Mouse (Mus musculus) ES-E14 (cell line): ENCODE results near the gene Arpc3. TPM values are rescaled to one million over a fixed set of nuclear protein-coding genes. Genes with fewer than 3 reads are reported as not detected.

ENCODE experiments used
- DNase-seq: peaks from one replicate; pipeline ENCODE4 v3.0.0-alpha.2; 2013; ENCODE audit warnings: low read depth, low spot score
- H3K27ac ChIP-seq: 2 replicates; pipeline ENCODE4 v1.5.1; 2012; ENCODE audit warnings: low read depth, mild to moderate bottlenecking, low read length, moderate library complexity, mixed read lengths; ENCODE audit not compliant: poor library complexity, insufficient read depth, severe bottlenecking
- H3K36me3 ChIP-seq: 2 replicates; pipeline ENCODE4 v1.6.1; 2012; ENCODE audit warnings: mild to moderate bottlenecking, low read length, moderate library complexity, mixed read lengths; ENCODE audit not compliant: control insufficient read depth, poor library complexity, insufficient read depth, severe bottlenecking
- H3K4me1 ChIP-seq, 2 experiments: fragments of 150-350 bp in 1 of 2; sonication (generic) in 1 of 2; 2 replicates each; pipeline ENCODE4 v1.6.1; 2012; ENCODE audit warnings: low read length in 2 of 2, mild to moderate bottlenecking in 1 of 2, mixed read lengths in 1 of 2; ENCODE audit not compliant: control insufficient read depth in 2 of 2, insufficient read depth in 2 of 2, poor library complexity in 1 of 2
- H3K4me3 ChIP-seq, 2 experiments: fragments of 150-350 bp in 1 of 2; sonication (generic) in 1 of 2; 2 replicates each; pipeline ENCODE4 v1.5.1; 2012; ENCODE audit warnings: low read length in 2 of 2, low read depth in 1 of 2, mild to moderate bottlenecking in 1 of 2, mixed read lengths in 1 of 2; ENCODE audit not compliant: insufficient read depth in 1 of 2, poor library complexity in 1 of 2, severe bottlenecking in 1 of 2
- H3K9ac ChIP-seq: 2 replicates; pipeline ENCODE4 v1.6.1; 2012; ENCODE audit warnings: low read depth, mild to moderate bottlenecking, low read length, mixed read lengths; ENCODE audit not compliant: poor library complexity, insufficient read depth, severe bottlenecking
- H3K9me3 ChIP-seq: fragments of 150-350 bp; sonication (generic); 2 replicates; pipeline ENCODE4 v1.6.1; 2012; ENCODE audit warnings: low read depth, mild to moderate bottlenecking, low read length; ENCODE audit not compliant: control insufficient read depth, insufficient read depth
- CHD2 ChIP-seq: IDR thresholded peaks from 2 replicates; pipeline ENCODE4 v1.6.1; 2014; ENCODE audit warnings: mild to moderate bottlenecking, low read depth, low read length, inconsistent platforms
- HCFC1 ChIP-seq: IDR thresholded peaks from 2 replicates; pipeline ENCODE4 v1.6.1; 2012; ENCODE audit warnings: low read length, inconsistent platforms, borderline replicate concordance; ENCODE audit not compliant: insufficient read depth
- MAFK ChIP-seq: IDR thresholded peaks from 2 replicates; pipeline ENCODE4 v1.6.1; 2014; ENCODE audit warnings: mild to moderate bottlenecking, low read depth, low read length, inconsistent platforms; ENCODE audit not compliant: insufficient read depth
- ZC3H11A ChIP-seq: IDR thresholded peaks from 2 replicates; pipeline ENCODE4 v1.6.1; 2012; ENCODE audit warnings: low read depth, mild to moderate bottlenecking, inconsistent platforms, low read length, borderline replicate concordance
- ZNF384 ChIP-seq: IDR thresholded peaks from 2 replicates; pipeline ENCODE4 v1.6.1; 2012; ENCODE audit warnings: low read depth, low read length, inconsistent platforms
- in situ Hi-C, 2 experiments: fragments of 600-800 bp; cut with MboI; formaldehyde crosslinking; loops; one replicate each; pipeline ENCODE4 v1.15.1; 2025; ENCODE audit warnings: low sequenced_read_pairs in 2 of 2, inconsistent platforms in 1 of 2; ENCODE audit not compliant: unreplicated experiment in 2 of 2
- total RNA-seq: library from RNA; depleted of rRNA; stranded (reverse); fragments of 300-350 nt; gene quantifications from 2 replicates; pipeline ENCODE4 v1.2.3, GENCODE M21; 2012

Arpc3 gene
- total RNA-seq, 1 experiment, result 165 TPM

DNA sequence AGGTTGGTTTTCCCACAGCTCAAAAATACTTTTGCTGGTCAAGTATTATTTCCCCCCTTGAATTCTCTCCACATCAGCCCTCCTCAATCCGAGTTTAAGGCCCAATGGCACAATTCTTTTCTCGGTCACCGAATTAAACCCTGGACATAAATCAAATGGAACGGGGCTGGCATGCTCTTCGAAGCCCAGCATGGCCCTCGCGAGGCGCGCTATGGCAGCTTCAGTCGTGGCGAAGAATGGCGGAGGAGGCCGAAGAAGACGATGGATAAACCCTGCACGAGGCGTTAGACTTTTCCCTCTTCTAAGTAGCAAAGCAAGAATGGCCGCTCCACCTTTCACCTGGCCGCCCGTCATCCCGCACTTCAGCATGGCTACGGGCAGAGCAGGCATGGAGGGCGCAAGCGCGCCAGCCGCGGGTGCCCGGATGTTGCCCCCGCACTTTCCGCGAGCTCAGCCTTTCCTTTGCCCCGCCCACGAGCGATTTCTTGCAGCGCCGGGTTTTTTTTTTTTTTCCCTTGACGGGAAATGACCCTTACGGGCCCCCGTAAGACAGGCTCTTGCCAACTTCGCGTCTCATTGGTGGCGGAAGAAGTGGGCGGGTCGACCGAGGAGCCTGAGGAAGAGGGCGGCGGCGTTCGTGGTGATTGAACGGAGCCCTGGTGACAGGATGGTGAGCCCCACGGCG lies 37.7 kb upstream of the Arpc3 start, which contains the start of the genes Rad9b and Vps29:
Gene Rad9b (minus strand): TSS at position 427 of the 685 bp plus-strand sequence.
Gene Vps29 (plus strand): TSS at position 563 of the 685 bp plus-strand sequence.
- peaks cover 2% of the 10 kb centered on the region in 2 experiments; a peak in 1 of 4 replicates for H3K4me1 ChIP-seq
- peak; percentile 100 for TF ChIP-seq ZNF384
- peak; percentile 89 for TF ChIP-seq MAFK
- no peak for TF ChIP-seq ZC3H11A
- no peak for TF ChIP-seq CHD2
- TF ChIP-seq HCFC1, result peak; percentile 69; the same call in 1 of the 2 replicates
- in situ Hi-C loops, result no loop called here
- H3K9me3 ChIP-seq, result no peaks in the 10 kb centered on the region
- DNase-seq, result peak; percentile 100
- peak within 1 kb of the TSS; percentile 77 for H3K27ac ChIP-seq
- peak within 1 kb of the TSS; percentile 96 to 99 for H3K4me3 ChIP-seq
- peaks cover 2% of the 10 kb centered on the region; the same call in 1 of the 2 replicates for H3K36me3 ChIP-seq
- peak within 1 kb of the TSS; percentile 98 for H3K9ac ChIP-seq

GRCm38 (mm10) chr5:122354492-122355067 lies 37.1 kb upstream of the Arpc3 start:
- no peak for DNase-seq
- peak overlapping the region; percentile 97 for H3K9ac ChIP-seq
- peaks cover 2% of the 10 kb centered on the region in 2 experiments; a peak in 1 of 4 replicates for H3K4me1 ChIP-seq
- H3K9me3 ChIP-seq, result no peaks in the 10 kb centered on the region
- peak overlapping the region; percentile 96 to 99 for H3K4me3 ChIP-seq
- H3K27ac ChIP-seq, result peak overlapping the region; percentile 45
- TF ChIP-seq ZNF384, result no peak
- TF ChIP-seq MAFK, result no peak
- no peak for TF ChIP-seq ZC3H11A
- no peak; the same call in 1 of the 2 replicates for TF ChIP-seq HCFC1
- TF ChIP-seq CHD2, result no peak
- in situ Hi-C loops, result no loop called here
- H3K36me3 ChIP-seq, result peaks cover 2% of the 10 kb centered on the region; the same call in 1 of the 2 replicates

DNA sequence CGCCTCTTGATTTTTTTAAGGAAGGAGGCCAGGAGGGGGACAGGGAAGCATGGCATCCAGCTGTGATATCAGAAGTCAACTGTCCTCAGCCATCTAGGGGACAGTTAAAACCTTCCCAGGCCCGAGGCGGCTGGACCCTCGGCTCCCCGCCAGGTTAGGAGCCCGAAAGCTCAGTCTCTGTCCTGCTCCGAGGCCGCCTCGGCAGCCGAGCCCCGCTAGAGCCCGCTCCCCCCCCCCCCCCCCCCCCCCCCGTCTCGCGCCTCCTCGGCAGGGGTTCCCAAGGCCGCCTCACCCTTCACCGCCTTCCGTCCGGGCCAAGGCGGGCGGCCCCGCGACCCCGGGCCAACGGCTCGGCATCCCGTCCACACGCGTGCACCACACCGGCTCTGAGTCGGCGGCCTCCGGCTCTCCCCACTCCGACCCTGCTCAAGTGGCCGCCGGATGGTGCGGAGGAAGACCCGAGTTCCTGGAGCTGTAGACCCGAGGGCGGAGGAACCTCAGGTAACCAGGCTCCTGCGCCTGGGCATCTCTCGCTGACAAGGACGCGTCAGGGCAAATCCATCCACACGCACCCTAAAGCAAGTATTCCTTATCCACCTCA lies 20.0 kb upstream of the Arpc3 start, which contains the start of gene Gpn3:
Gene Gpn3 (plus strand): TSS at position 286 of the 601 bp plus-strand sequence.
- Histone ChIP-seq H3K36me3 (peaks cover 16% of the 10 kb centered on the region), H3K9me3 (no peaks in the 10 kb centered on the region), H3K4me3 (peak within 1 kb of the TSS; percentile 78 to 83), H3K9ac (peak within 1 kb of the TSS; percentile 85), H3K4me1 (peaks cover 5 to 8% of the 10 kb centered on the region in 2 experiments; a peak in 3 of 4 replicates), H3K27ac (peak within 1 kb of the TSS; percentile 68)
- TF ChIP-seq ZNF384 (no peak), MAFK (no peak), HCFC1 (no peak), ZC3H11A (no peak), CHD2 (no peak)
- in situ Hi-C loops, result no loop called here
- peak; percentile 44 for DNase-seq

DNA sequence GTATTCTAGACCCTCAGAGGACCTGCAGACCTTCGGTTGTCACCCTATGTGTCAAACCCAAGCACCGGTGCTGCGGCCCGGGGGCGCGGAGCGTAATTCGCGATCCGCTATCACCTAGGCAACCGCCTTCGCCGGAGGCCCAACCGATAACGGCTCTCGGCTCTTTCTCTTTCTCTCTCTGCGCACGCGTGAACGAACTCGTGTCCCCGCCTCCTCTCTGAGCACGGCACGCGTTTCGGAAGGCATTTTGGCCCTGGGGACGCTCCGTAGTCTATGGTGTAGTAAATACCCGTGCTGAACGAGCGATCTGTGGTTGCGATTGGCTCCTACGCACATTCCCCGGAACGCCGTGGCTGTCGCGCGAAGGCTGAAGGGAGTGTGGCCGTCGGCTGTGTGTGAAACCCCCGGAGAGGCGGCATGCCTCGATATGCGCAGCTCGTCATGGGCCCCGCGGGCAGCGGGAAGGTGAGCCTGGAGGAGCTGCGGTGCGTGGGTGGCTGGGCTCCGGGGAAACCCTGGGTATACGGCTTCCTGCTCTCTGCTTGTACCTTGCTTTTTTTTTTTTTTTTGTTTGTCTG lies 19.4 kb upstream of the Arpc3 start, which contains the start of gene Fam216a:
Gene Fam216a (minus strand): TSS at position 173 of the 578 bp plus-strand sequence.
- Histone ChIP-seq H3K27ac (peak within 1 kb of the TSS; percentile 68), H3K36me3 (peaks cover 13% of the 10 kb centered on the region), H3K9ac (peak within 1 kb of the TSS; percentile 85), H3K9me3 (no peaks in the 10 kb centered on the region), H3K4me1 (peaks cover 5 to 8% of the 10 kb centered on the region in 2 experiments; a peak in 3 of 4 replicates), H3K4me3 (peak within 1 kb of the TSS; percentile 78 to 83)
- DNase-seq, result peak; percentile 100
- no peak for TF ChIP-seq MAFK
- no peak for TF ChIP-seq ZC3H11A
- TF ChIP-seq ZNF384, result peak; percentile 71; the same call in 1 of the 2 replicates
- TF ChIP-seq HCFC1, result peak; percentile 74; the same call in 1 of the 2 replicates
- TF ChIP-seq CHD2, result peak; percentile 55; the same call in 1 of the 2 replicates
- in situ Hi-C loops, result no loop called here
